Mouse (Mus musculus) bone marrow, adult 2 months (tissue): Measurements from ENCODE around the gene Sbno1.

Experiments used
- CTCF ChIP-seq: fragments of 200-500 bp; IDR thresholded peaks from 2 replicates; pipeline ENCODE4 v1.5.1; 2011; ENCODE audit warnings: low read length, control low read depth; ENCODE audit not compliant: control insufficient read depth, insufficient read depth
- POLR2A ChIP-seq: fragments of 200-500 bp; IDR thresholded peaks from 2 replicates; pipeline ENCODE4 v1.6.1; 2011; ENCODE audit warnings: low read depth, mild to moderate bottlenecking, control low read depth, low read length, borderline replicate concordance; ENCODE audit not compliant: control insufficient read depth

- TF ChIP-seq POLR2A (no peak), CTCF (no peak)
Measured at GRCm38 (mm10) chr5:124350350-124350749, 75.5 kb downstream of the Sbno1 start.
